Mouse (Mus musculus) liver, postnatal 0 days (tissue): ENCODE measurements at regions not wholly inside any gene's neighbourhood (a gene's known extent, or its start where the extent isn't known, plus 50 kb on each side); places are given as distances from the start of the nearest gene placed in this dataset.

Experiments
- CTCF ChIP-seq: sonication (generic); IDR thresholded peaks from 2 replicates; pipeline ENCODE4 v1.5.1; 2016; ENCODE audit warnings: antibody characterized with exemption, low read depth
- EP300 ChIP-seq: IDR thresholded peaks from 2 replicates; pipeline ENCODE4 v1.6.1; 2016; ENCODE audit warnings: antibody characterized with exemption, low read depth, mild to moderate bottlenecking

GRCm38 (mm10) chr1:181293079-181293865 lies 59.2 kb upstream of the Cnih3 start:
- TF ChIP-seq CTCF (no peak), EP300 (no peak)
